Mouse (Mus musculus) CH12.LX (cell line): Measurements from ENCODE around the gene Zfp62.

Source experiments
- CTCF ChIP-seq, 2 experiments: IDR thresholded peaks in 1 of 2; conservative IDR thresholded peaks in 1 of 2; 2 replicates each; pipeline ENCODE4 v1.5.1; 2011 to 2012; ENCODE audit warnings: low read depth in 2 of 2, low read length in 2 of 2, improper control_type of control experiment in 1 of 2, inconsistent platforms in 1 of 2, mild to moderate bottlenecking in 1 of 2, moderate library complexity in 1 of 2
- E2F4 ChIP-seq: IDR thresholded peaks from 2 replicates; pipeline ENCODE4 v1.6.1; 2011; ENCODE audit warnings: low read depth, low read length, improper control_type of control experiment; ENCODE audit not compliant: insufficient replicate concordance
- NRF1 ChIP-seq: IDR thresholded peaks from 2 replicates; pipeline ENCODE4 v1.6.1; 2014; ENCODE audit warnings: low read depth, mild to moderate bottlenecking, inconsistent platforms, low read length, improper control_type of control experiment, moderate library complexity
- USF1 ChIP-seq: IDR thresholded peaks from 2 replicates; pipeline ENCODE4 v1.6.1; 2014; ENCODE audit warnings: low read depth, mild to moderate bottlenecking, inconsistent platforms, low read length, improper control_type of control experiment

DNA sequence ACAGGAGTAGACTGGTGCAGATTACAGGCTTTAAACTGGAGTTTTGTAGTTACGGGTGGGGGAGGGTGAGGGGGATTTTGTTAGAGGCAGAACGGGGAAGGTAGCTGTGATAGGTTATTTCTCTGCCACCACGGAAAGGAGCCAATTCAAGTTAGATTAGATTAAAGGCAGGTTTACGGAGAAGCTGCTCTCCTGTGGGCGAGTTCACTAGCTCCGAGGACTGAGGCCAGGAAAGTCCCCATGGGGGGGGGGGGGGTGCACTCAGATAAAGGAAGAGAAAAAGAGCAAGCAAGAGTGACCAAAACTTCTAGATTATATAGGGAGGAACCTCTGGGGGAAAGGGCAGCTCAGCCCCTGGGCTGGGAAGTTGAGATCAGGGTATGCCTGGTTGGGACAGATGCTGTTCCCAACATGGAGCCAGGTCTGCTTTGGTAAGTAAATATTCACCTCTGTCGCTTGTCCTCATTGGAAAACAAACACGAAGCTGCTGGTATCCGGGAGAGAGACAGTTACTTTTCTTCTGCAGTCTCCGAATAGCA, 500 bp upstream of the Zfp62 start:
- no peak for TF ChIP-seq NRF1
- no peak for TF ChIP-seq E2F4
- TF ChIP-seq USF1, result no peak
- no peak for TF ChIP-seq CTCF (conservative IDR thresholded peaks at IDR 0.05 in 1 of 2, IDR thresholded peaks at IDR 0.05 in 1 of 2; ENCODE audit: low read depth in 2 of 2, low read length in 2 of 2)
